Mouse (Mus musculus) ES-E14 (cell line): ENCODE results near the gene Snapc4. TPM values are rescaled to one million over a fixed set of nuclear protein-coding genes. Genes with fewer than 3 reads are reported as not detected.

Experiments
- DNase-seq: peaks from one replicate; pipeline ENCODE4 v3.0.0-alpha.2; 2013; ENCODE audit warnings: low read depth, low spot score
- H3K27ac ChIP-seq: 2 replicates; pipeline ENCODE4 v1.5.1; 2012; ENCODE audit warnings: low read depth, mild to moderate bottlenecking, low read length, moderate library complexity, mixed read lengths; ENCODE audit not compliant: poor library complexity, insufficient read depth, severe bottlenecking
- H3K36me3 ChIP-seq: 2 replicates; pipeline ENCODE4 v1.6.1; 2012; ENCODE audit warnings: mild to moderate bottlenecking, low read length, moderate library complexity, mixed read lengths; ENCODE audit not compliant: control insufficient read depth, poor library complexity, insufficient read depth, severe bottlenecking
- H3K4me1 ChIP-seq, 2 experiments: fragments of 150-350 bp in 1 of 2; sonication (generic) in 1 of 2; 2 replicates each; pipeline ENCODE4 v1.6.1; 2012; ENCODE audit warnings: low read length in 2 of 2, mild to moderate bottlenecking in 1 of 2, mixed read lengths in 1 of 2; ENCODE audit not compliant: control insufficient read depth in 2 of 2, insufficient read depth in 2 of 2, poor library complexity in 1 of 2
- H3K4me3 ChIP-seq, 2 experiments: fragments of 150-350 bp in 1 of 2; sonication (generic) in 1 of 2; 2 replicates each; pipeline ENCODE4 v1.5.1; 2012; ENCODE audit warnings: low read length in 2 of 2, low read depth in 1 of 2, mild to moderate bottlenecking in 1 of 2, mixed read lengths in 1 of 2; ENCODE audit not compliant: insufficient read depth in 1 of 2, poor library complexity in 1 of 2, severe bottlenecking in 1 of 2
- H3K9ac ChIP-seq: 2 replicates; pipeline ENCODE4 v1.6.1; 2012; ENCODE audit warnings: low read depth, mild to moderate bottlenecking, low read length, mixed read lengths; ENCODE audit not compliant: poor library complexity, insufficient read depth, severe bottlenecking
- H3K9me3 ChIP-seq: fragments of 150-350 bp; sonication (generic); 2 replicates; pipeline ENCODE4 v1.6.1; 2012; ENCODE audit warnings: low read depth, mild to moderate bottlenecking, low read length; ENCODE audit not compliant: control insufficient read depth, insufficient read depth
- CHD2 ChIP-seq: IDR thresholded peaks from 2 replicates; pipeline ENCODE4 v1.6.1; 2014; ENCODE audit warnings: mild to moderate bottlenecking, low read depth, low read length, inconsistent platforms
- HCFC1 ChIP-seq: IDR thresholded peaks from 2 replicates; pipeline ENCODE4 v1.6.1; 2012; ENCODE audit warnings: low read length, inconsistent platforms, borderline replicate concordance; ENCODE audit not compliant: insufficient read depth
- MAFK ChIP-seq: IDR thresholded peaks from 2 replicates; pipeline ENCODE4 v1.6.1; 2014; ENCODE audit warnings: mild to moderate bottlenecking, low read depth, low read length, inconsistent platforms; ENCODE audit not compliant: insufficient read depth
- ZC3H11A ChIP-seq: IDR thresholded peaks from 2 replicates; pipeline ENCODE4 v1.6.1; 2012; ENCODE audit warnings: low read depth, mild to moderate bottlenecking, inconsistent platforms, low read length, borderline replicate concordance
- ZNF384 ChIP-seq: IDR thresholded peaks from 2 replicates; pipeline ENCODE4 v1.6.1; 2012; ENCODE audit warnings: low read depth, low read length, inconsistent platforms
- in situ Hi-C, 2 experiments: fragments of 600-800 bp; cut with MboI; formaldehyde crosslinking; loops; one replicate each; pipeline ENCODE4 v1.15.1; 2025; ENCODE audit warnings: low sequenced_read_pairs in 2 of 2, inconsistent platforms in 1 of 2; ENCODE audit not compliant: unreplicated experiment in 2 of 2
- total RNA-seq: library from RNA; depleted of rRNA; stranded (reverse); fragments of 300-350 nt; gene quantifications from 2 replicates; pipeline ENCODE4 v1.2.3, GENCODE M21; 2012

Snapc4 gene
- total RNA-seq, 1 experiment, result 79.2 TPM

DNA sequence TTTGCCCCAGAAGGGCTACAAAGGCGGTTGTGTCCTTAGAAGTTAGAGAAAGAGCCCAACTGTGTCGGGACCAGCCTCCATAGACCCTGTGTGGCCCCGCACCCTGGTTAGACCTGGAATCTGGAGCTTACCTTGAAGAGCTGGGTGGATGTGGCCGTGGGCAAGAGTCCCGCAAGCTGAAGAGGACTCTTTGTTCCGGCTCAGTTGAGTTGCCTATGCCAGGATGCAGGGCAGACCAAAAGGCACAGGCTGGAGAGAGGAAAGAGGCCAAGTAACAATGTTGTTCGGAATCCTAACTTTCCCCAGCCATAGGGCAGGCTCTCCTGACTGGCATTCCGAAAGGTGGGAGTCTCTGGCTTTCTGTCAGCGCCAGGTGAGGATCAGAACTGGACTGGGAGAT lies 61.3 kb downstream of the Snapc4 start:
- no peak overlapping the region for H3K27ac ChIP-seq
- H3K9me3 ChIP-seq, result no peaks in the 10 kb centered on the region
- in situ Hi-C loops, result loop anchor here in 1 of 2 experiments (25.0 kb wide), 1 partner anchor 243 kb away; no protein-coding TSS in a partner anchor
- no peak for TF ChIP-seq CHD2
- TF ChIP-seq ZNF384, result no peak
- no peak for TF ChIP-seq ZC3H11A
- TF ChIP-seq MAFK, result no peak
- no peak for TF ChIP-seq HCFC1
- DNase-seq, result no peak
- no peaks in the 10 kb centered on the region for H3K36me3 ChIP-seq
- H3K9ac ChIP-seq, result no peak overlapping the region; the same call in 1 of the 2 replicates
- no peak overlapping the region for H3K4me3 ChIP-seq
- H3K4me1 ChIP-seq, result peaks cover 0 to 12% of the 10 kb centered on the region in 2 experiments; a peak in 1 of 4 replicates

DNA sequence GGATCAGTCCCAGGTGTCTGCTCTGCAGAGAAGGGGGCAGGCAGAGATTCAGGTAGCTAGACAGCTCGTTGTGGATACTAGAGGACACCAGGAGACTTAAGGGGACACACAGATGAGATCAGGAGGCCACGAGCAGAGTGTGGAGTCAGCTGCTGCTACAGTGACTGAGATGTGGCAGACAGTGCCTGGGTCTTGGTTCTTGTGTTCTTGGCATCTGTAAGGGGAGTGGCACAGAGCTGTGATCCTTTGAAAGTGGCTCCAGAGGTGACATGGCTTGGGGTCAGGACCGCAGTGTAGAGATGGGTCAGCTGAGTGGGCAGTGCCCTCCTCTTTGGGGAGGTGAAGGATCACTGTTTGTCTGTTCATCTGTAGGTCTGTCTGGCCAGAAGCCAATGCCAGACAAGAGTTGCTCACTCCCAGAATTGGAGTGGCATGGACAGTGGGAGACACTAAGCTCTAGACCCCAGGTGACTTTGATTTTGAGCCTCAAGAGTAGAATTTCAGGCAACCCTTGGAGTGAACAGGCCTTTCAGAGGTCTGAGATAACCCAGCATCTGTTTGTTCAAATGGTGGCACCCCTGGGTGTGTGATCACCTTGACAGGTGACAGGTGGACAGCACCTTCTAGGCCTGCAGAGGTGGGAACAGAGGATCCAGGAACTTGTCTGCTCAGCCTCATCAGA lies 62.3 kb downstream of the Snapc4 start:
- no peak for TF ChIP-seq CHD2
- no peak for TF ChIP-seq ZC3H11A
- TF ChIP-seq MAFK, result no peak
- TF ChIP-seq HCFC1, result no peak
- no peak for TF ChIP-seq ZNF384
- H3K9me3 ChIP-seq, result no peaks in the 10 kb centered on the region
- in situ Hi-C loops, result loop anchor here in 1 of 2 experiments (25.0 kb wide), 1 partner anchor 244 kb away; no protein-coding TSS in a partner anchor
- no peak overlapping the region for H3K27ac ChIP-seq
- no peak for DNase-seq
- H3K4me1 ChIP-seq, result peaks cover 0 to 12% of the 10 kb centered on the region in 2 experiments; a peak in 1 of 4 replicates
- no peak overlapping the region for H3K9ac ChIP-seq
- no peak overlapping the region for H3K4me3 ChIP-seq
- no peaks in the 10 kb centered on the region for H3K36me3 ChIP-seq

DNA sequence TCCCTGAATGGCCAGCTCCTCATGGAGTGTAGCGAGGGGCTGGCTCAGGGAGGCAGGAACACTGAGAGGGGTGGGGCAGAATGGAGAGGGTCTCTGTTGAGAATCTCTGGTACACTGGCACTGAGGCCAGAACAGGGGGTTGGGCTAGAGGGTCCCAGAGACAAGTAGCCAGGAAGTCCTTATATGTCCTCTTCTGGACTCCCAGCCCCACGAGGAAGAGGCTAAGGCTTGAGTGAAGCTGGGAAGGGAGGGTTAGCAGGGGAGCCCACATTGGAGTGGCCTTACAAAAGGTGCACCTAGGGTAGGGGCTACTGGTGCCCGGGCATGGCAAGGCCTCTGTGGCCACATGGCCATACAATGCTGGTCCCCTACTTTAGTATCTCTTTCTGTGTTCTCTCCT lies 63.1 kb downstream of the Snapc4 start:
- no peak for DNase-seq
- H3K9me3 ChIP-seq, result no peaks in the 10 kb centered on the region
- H3K36me3 ChIP-seq, result no peaks in the 10 kb centered on the region
- H3K9ac ChIP-seq, result no peak overlapping the region
- peaks cover 0 to 12% of the 10 kb centered on the region in 2 experiments; a peak in 1 of 4 replicates for H3K4me1 ChIP-seq
- H3K4me3 ChIP-seq, result no peak overlapping the region
- in situ Hi-C loops, result loop anchor here in 1 of 2 experiments (25.0 kb wide), 1 partner anchor 245 kb away; no protein-coding TSS in a partner anchor
- TF ChIP-seq MAFK (no peak), ZC3H11A (no peak), CHD2 (no peak), HCFC1 (no peak), ZNF384 (no peak)
- H3K27ac ChIP-seq, result no peak overlapping the region

DNA sequence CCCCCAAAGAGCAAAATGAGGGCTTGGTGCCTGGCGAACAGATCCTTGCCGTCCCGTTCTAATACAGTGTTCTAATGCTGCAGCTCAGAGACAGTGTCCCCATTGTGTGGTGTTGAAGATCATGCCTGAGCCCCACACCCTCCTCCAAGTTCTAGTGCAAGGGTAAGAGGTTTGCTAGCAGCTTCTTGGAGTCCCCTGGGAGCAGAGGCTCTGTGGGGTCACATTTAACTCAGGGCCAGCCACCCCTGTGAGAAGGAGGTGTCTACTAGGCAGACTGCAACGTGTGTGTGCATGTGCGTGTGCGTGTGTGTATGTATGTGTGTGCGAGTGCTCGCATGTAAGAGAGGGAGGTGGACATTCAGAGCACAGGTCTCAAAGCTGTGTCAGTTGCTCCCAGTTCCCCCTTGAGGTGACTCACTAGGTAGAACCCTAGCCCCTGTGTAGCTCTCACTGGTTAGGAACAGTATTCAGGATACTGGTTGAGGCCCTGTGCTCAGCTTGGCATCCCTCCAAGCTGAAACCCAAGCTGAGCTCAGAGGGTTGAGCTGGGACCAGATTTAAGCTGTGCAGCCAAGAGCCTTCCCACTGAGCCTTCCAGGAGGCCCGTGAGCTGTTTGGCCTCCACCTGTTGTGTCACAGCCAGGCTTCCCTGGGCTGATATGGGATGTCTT lies 63.7 kb downstream of the Snapc4 start:
- Histone ChIP-seq H3K4me1 (peaks cover 0 to 12% of the 10 kb centered on the region in 2 experiments; a peak in 1 of 4 replicates), H3K36me3 (no peaks in the 10 kb centered on the region), H3K9ac (no peak overlapping the region), H3K4me3 (no peak overlapping the region), H3K9me3 (no peaks in the 10 kb centered on the region), H3K27ac (no peak overlapping the region)
- TF ChIP-seq ZC3H11A, result no peak
- in situ Hi-C loops, result loop anchor here in 1 of 2 experiments (25.0 kb wide), 1 partner anchor 246 kb away; no protein-coding TSS in a partner anchor
- DNase-seq, result no peak
